Mouse (Mus musculus) CD4-positive, CD25-positive, alpha-beta regulatory T cell, adult 4 months (primary cell): ENCODE measurements around the gene Ncor1. TPM values are rescaled to one million over a fixed set of nuclear protein-coding genes. Genes with fewer than 3 reads are reported as not detected.
"Not testable (repeated sequence)": the region's sequence is repeated elsewhere in the genome, so short reads cannot be mapped to it uniquely, and the experiment has no call there.

ENCODE experiments used
- ATAC-seq: one replicate; pipeline ENCODE4 v1.8.0; 2017
- polyA plus RNA-seq, 2 experiments: library from polyadenylated mRNA; unstranded; fragments of 100-300 nt; shearing (Covaris generic); gene quantifications; one replicate each; pipeline ENCODE4 v1.2.1; 2017

The Ncor1 gene
- polyA plus RNA-seq, result 100 to 1,000 TPM; 170 to 205 TPM

DNA sequence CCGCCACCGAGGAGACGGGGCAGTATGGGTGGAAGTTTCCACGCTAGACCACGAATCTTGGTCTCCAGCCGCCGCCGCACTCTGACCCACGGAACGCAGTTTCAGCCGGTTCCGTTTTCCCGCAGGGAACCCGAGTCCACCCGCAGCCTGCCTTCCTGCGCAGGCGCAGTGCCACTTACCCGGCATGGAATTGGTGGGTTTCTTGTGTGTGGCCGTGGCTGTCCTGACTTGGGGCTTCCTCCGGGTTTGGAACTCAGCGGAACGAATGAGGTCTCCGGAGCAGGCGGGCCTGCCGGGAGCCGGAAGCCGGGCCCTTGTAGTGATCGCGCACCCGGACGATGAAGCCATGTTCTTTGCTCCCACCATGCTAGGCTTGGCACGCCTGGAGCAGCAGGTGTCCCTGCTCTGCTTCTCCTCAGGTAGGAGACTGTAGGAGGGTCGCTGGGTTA, at the start of gene Ncor1, which contains the start of gene Pigl:
Ncor1 (minus strand) TSS at position 266 of the 449 bp plus-strand sequence.
Pigl (plus strand) TSS at position 185 of the 449 bp plus-strand sequence.
- peak; percentile 37 for ATAC-seq

DNA sequence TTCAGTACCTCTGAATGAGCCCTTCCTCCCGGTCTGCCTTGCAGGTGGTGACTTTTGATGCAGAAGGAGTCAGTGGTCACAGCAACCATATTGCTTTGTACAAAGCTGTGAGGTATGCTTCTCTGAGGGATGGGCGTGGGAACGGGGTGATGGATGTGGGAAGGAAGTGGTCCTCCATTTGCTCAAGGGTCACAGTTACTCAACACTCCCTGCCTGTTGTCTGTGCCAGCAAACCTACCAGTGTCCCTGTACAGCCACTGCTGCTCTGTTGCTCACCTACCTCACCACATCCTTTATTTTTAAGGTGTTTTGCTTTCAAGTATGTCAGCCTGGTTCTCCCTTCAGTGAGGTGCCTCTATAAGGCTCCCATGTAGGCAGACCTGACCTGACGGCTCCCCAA, 49.3 kb upstream of the Ncor1 start:
- ATAC-seq, result peak; percentile 57

DNA sequence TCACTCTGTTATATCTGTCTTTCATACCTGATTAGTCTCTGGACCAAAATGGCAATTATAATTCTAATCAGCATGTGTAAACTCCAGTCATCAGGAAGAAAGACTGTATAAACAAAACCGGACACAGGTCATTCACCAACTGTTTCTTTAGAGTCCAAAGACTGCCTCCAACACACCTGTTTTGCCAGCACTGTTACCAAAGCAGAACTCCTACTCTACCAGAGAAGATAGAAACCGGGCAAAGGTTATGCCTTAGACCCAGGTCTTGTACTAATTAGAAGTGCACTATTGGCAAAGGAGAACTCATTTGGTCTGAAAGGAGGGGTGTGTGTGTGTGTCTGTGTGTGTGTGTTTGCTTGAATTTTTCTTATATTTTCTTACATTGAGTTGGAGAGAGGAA, 42.2 kb upstream of the Ncor1 start:
- no peak for ATAC-seq

DNA sequence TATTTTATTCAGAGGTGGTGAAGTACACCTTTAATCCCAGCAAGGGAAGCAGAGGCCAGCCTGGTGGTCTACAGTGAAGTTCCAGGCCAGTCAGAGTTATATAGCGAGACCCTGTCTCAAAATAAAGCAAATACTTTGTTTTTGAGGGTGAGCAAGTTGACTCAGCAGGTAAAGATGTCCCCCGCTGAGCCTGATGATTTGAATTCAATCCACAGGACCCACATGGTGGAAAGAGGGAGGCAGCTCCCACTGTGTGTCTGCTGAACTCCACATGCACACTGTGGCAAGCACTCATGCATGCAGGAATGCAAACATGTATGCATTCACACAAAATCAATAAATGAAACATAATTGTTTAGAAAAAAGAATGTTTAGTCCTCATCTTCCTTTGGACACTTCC, 40.5 kb upstream of the Ncor1 start:
- no peak for ATAC-seq

DNA sequence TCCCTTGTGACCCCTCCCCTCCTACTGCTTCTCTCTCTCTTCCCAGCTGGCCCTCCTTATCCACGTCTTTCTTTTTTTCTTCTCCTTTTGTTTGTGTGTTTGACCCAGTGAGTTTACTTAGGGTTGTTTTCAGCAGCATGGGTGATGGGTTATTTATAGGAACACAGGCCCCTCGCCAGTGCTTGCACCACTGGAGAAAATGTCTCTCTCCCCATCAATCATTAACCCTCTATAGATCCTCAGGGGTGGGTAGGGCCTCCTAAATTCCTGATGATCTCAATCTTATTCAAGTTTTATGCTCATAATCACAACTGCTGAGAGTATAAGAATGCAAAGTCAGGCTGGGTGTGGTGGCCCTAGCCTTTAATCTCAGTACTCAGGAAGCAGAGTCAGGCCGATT, 38.8 kb upstream of the Ncor1 start:
- no peak for ATAC-seq

DNA sequence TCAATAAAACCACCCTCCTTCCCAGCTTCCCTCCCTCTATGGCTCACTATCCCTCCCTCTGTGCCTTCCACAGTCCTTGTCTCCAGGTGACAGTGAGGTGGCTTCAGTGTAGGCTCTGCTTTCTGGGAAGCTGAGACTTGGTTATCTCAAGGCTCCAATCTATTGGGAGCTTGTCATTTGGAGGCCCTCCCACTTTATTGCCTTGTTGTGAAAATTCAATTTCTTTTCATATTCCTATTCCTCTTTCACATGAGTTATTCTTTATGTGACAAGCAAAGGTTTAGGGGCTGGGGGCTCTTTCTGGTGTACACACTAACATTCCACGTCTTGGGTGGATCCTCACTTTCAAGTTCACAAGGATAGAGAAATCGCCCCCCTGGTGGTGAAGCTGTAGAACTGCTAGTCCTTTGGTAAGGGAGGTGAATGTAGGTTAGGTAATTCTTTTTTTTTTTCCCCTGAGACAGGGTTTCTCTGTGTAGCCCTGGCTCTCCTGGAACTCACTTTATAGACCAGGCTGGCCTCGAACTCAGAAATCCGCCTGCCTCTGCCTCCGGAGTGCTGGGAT, 37.9 kb upstream of the Ncor1 start:
- peak; percentile 37 for ATAC-seq

DNA sequence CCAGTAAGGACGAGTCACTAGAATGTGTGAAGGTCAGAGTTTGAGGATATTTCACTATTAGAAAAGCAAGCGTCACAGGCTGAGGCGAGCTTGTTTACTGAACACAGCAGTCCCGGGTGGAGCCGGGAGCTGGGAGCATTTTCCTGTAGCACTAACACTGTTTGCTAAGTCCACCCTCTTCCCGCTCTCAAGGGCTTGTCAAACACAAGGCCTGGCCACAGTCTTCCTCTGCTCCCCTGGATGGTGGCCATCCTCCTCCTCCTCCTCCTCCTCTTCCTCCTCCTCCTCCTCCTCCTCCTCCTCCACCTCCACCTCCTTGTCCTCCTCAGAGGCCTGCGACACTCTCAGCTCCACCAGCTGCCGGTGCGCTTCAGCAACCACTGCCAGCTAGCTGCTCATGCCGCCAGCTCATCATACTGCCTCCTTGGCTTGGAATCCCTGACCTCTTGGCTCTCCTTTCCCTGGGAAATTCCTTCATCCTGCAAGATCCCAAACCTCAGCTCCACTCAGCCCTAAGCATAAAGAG, 37.0 kb upstream of the Ncor1 start:
- no peak for ATAC-seq

DNA sequence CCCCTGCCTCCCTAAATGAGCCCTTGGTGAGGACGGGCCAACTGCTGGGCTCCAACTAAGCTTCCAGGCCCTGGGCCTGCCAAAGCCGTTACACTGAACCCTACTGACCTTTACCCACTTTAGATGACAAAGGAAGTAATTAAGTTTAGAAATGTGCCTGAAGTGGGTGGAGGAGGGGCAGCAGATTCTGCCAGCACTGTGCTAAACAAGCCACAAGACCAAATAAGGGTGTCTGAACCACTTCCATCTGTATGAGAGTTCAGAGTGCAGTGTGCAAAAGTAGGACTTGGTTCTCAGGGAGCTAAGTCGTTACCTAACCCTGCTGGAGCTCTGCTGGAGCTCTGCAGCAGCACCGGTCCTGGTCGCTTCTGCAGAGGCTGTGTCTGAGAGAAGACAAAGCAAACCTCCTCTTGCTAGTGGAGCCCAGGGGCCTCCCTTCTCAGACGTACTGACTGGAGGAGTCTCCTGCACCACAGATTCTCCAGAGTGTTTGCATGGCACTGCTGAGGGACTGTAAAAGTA, 36.5 kb upstream of the Ncor1 start:
- ATAC-seq, result peak; percentile 98

DNA sequence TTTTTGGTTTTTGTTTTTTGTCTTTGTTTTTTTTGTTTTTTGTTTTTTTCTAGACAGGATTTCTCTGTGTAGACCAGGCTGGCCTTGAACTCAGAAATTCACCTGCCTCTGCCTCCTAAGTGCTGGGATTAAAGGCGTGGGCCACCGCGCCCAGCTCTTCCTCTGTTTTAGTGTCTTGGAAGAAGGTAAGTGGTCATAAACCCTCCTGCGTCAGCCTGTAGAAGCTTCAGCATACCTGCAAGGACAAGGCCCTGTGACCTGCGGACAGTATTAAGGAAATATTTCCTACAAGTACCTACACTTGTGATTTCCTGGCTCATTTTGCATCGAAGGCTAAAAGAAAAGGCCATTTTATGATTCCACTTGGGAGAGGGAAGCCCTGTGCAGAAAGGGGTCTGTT, 35.4 kb upstream of the Ncor1 start:
- no peak for ATAC-seq

DNA sequence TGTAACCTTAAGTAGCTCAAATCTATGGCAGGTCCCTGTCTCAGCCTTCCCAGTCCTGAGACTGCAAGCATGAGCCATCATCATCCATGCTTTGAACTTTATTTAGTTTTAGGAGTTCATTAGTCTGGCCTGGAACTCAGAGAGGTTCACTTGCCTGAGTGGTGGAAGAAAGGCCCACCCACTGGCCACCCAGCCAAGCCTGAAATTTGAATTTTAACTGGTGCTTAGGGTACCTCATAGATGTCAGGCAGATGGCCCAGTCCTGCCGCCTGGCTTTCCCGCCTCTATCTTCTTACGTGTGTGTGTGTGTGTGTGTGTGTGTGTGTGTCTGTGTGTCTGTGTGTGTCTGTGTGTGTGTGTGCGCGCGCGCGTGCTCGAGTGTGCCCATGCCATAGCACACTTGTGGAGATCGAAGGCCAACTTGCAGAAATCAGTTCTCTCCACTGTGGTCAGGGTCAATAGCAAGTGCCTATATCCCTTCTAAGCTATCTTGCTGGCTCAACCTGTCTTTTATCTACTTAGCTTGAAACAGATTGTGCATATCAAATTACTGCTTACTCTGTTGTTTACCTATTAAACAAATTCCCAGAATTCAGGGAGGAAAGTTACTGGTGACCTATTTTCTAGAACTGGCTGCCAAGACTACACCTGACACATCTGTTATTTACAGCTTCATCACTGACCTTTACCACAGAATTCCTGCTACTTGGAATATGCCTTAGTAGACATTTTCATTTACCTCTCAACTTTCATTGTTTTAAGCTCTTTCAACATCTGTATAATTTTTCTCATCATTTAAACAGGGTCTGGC, 29.4 kb upstream of the Ncor1 start:
- ATAC-seq, result no peak

DNA sequence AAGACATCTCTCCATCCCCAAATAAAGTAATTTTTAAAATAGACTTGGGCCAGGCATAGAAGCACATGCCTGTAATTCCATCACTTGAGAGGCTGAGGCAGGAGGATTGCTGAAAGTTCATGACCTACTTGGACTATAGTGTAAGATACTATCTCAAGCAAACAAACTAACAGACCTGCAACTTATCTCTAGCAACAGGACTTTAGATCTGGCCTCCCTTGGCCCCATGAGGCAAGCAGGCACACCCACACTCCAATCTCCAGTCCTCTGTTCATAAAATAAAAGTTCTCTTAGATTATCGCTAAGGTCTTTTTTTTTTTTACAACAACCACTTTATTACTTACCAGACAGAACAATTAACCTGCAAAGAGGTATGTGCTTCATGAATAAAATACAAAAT, 28.6 kb upstream of the Ncor1 start:
- ATAC-seq, result no peak

DNA sequence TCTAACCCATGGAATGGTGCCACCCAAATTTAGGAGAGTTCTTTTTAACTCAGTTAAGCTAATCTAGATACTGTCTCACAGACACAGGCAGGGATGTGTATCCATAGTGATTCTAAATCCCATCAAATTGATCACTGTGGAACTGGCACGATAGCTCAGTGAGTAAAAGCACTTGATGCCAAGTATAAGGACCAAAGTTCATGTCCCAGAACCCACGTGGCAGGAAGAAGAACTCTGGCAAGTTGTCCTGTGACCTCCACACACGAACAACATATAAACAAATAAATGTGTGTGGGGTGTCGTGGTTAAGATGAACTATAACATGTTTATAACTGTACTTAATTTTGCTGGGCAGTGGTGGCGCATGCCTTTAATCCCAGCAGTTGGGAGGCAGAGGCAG, 21.2 kb upstream of the Ncor1 start:
- no peak for ATAC-seq

DNA sequence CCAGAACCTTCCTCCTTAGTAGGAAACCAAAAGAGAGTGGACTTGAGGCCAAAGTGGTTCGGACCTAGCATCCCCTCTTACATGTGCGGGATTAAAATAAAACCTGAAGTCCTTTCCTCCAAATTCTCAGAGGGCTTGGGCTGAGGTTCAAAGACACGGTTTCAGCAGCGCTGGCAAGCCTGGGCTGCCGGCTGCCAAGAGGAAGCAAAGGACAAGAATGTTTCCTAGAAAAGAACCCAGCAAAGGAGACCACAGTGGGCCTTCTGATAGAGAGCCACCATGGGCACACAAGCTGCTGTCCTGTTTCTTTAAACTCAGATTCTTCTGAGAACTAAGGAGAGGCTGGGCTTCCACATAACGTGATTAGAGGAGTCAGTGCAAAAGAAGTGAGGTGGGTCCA, 20.6 kb upstream of the Ncor1 start:
- no peak for ATAC-seq

DNA sequence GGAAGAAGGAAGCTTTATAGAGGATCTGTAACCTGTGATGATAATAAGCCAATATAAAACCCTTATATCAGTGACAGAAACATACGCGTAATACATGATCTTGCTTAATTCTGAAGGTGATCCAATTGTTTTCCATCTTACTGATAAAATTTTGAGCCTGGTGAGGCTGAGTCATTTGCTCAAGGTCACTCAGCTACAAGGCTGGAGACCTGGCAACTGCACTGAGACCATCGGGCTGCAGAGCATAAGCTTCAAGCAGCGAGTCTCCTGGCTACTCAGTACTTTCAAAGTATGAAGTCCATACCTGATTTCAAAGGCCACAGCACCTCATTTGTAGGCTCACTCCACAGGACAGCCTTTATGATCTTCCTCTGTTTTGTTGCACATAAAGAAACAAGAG, 17.8 kb upstream of the Ncor1 start:
- ATAC-seq, result no peak

DNA sequence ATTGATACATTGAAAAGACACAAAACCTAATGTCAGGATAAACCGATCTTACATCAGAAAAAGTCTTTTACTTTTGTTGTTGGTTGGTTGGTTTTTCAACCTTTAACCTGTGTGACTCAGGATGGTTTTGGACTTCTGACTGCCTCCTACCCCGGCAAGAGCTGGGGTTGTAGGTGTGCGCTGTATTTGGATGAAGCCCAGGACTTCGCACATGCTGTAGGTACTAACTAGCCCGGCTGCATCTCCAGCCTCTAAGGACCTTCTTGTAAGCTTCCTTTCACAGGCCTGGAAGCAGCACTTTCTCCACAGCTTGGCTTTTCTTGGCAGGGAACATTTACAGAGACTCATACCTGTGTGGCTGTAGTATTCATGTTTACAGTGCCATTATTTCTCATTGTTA, 15.2 kb upstream of the Ncor1 start:
- ATAC-seq, result no peak

DNA sequence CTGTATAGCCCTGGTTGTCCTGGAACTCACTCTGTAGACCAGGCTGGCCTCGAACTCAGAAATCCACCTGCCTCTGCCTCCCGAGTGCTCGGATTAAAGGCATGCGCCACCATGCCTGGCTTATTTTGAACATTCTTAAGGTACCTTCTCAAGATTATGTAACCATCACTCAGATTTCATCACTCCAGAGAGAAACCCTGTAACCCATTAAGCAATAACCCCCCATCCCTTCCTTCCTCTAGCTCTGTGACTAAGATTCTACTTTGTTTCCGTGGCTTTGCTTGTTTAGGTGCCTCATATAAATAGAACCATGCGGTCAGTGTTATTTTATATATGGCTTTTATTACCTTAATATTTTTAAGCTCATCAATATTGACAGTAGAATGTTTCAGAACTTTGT, 12.1 kb upstream of the Ncor1 start:
- no peak for ATAC-seq

DNA sequence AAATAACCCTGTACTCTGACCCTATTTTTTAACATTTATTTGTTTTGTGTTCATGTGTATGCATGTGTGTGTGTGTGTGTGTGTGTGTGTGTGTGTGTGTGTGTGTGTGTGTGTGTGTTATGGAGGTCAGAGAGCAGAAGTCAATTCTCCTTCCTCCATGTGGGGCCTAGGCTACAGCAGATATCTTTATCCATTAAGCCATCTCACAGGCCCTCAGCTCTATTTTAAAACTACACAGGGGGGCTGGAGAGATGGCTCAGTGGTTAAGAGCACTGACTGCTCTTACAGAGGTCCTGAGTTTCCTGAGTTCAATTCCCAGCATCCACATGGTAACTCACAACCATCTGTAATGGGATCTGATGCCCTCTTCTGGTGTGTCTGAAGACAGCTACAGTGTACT, 8.9 kb upstream of the Ncor1 start:
- ATAC-seq, result not testable (repeated sequence)

DNA sequence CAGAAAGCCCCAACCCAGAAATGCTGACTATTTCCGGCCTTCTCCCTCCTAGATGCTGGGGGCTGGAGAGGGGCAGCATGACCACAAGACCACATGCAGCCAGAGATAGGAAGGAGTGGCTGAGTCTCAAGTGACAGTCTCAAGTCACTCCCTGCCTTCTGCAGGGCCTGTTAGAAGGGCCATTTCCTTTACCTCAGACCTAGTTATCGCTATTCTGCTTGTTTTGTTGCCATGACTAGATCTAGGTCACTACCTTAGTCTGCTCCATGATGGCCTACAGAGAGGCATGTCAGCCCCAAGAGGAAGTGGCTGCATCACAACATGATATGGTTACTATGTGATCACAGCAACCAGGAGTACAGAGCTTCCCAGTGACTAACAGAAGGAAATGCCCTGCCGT, 8.2 kb upstream of the Ncor1 start:
- peak; percentile 90 for ATAC-seq

DNA sequence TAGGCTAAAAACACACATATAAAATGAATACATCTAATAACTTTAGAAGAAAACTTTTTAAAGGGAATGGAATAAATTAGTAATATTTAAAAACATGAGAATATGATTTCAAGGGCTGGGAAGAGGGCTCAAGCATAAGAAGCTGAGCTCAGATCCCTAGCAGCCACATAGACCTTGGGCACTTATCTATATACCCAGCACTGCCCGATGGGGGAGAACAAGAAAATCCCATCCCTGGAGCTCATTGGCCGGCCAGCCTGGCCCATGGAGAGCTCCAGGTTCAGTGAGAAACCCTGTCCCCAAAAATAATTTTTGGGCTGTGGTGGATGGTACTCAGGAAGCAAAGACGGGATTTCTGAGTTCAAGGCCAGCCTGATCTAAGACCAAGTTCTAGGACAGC, 7.5 kb upstream of the Ncor1 start:
- ATAC-seq, result no peak

DNA sequence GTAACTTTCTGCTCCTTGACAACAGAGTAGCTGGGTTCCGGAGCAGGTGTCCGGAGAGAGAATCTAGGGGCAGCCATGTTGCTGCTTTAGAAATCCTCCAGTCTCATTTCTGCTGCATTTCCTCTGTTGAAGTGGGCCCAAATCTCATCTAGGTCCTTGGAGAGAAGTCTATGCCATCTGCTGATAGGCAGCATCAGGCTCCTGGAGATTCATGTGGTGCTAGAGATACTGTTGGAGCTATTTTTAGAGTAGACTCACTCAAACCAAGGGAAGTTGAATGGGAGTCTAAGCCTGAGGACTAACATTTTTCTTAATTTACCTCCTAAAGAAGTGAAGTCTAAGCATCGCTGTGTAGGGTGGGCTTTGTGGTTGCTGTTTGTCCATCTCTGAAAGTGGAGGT, 6.4 kb upstream of the Ncor1 start:
- no peak for ATAC-seq

DNA sequence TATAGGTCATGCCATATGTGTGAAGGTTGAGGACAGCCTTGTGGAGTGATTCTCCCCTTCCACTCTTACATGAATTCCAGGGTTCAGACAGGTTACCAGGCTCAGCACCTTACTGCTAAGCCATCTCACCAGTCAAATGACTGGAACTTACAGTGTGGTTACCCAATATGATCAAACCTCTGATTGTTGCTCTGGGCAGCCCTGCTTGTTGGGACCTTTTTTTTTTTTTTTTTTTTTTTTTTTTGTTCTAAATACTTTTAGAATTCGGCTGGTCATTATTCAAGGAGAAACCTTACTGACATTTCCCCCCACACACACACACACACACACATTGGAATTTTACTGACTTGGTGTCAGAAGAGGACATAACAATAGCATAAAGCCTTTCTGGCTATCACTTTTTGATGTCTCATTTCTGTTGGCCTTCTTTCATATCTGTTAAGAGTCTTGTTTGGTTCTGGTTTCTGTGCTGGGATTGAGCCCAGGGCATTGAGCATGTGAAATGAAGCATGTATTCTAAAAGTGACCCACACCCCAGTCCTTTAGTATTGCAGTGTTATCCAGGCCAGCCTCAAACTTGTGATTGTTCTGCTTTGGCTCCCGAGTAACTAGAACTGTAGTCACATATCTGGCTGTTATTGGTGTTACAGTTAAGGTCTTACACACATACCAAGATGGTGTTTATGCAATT, 5.0 kb upstream of the Ncor1 start:
- ATAC-seq, result no peak

DNA sequence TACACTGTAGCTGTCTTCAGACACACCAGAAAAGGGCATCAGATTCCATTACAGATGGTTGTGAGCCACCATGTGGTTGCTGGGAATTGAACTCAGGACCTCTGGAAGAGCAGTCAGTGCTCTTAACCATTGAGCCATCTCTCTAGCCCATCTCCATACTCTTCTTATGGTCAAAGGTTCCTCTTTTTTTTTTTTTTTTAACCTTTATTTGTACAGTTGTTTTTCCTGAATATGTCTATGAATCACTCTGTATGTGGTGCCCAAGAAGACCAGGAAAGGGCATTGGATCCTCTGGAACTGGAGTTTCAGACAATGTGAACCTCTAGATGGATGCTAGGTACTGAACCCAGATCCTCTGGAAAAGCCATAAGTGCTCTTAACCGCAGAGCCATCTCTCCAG, 4.2 kb upstream of the Ncor1 start:
- ATAC-seq, result not testable (repeated sequence)

DNA sequence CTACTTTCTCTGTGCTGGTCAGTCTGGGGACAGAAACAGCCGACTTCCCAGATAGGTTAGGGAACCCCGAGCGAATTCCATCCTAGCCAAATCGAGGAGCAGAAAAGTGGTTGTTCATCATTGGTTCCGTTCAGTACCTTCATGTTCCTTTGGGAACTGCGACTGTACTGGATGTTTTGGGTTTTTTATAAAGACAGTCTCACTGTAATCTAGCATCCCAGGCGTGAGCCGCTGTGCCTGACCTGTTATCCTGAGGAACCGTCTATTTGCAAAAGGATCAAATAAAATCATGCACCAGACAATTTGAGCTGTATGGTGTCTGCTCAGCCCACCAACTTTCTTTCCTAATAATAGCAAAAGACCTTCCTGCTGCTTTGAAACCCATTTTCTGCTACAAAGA, 439 bp upstream of the Ncor1 start:
- ATAC-seq, result no peak
